Mouse (Mus musculus) ES-Bruce4 (cell line): ENCODE results near the gene Ctu2. TPM values are rescaled to one million over a fixed set of nuclear protein-coding genes. Genes with fewer than 3 reads are reported as not detected.
A peak's percentile ranks its signal among the peaks of the same experiment; 100 is the strongest.

Source experiments
- H3K27ac ChIP-seq: 2 replicates; pipeline ENCODE4 v1.5.1; 2012; ENCODE audit warnings: low read length, inconsistent platforms; ENCODE audit not compliant: insufficient read depth
- H3K27me3 ChIP-seq: 2 replicates; pipeline ENCODE4 v1.6.1; 2012; ENCODE audit warnings: mild to moderate bottlenecking, low read length, inconsistent platforms; ENCODE audit not compliant: control insufficient read depth, poor library complexity, insufficient read depth, severe bottlenecking
- H3K36me3 ChIP-seq: 2 replicates; pipeline ENCODE4 v1.6.1; 2012; ENCODE audit warnings: inconsistent platforms, mild to moderate bottlenecking, low read length, moderate library complexity; ENCODE audit not compliant: control insufficient read depth, poor library complexity, insufficient read depth, severe bottlenecking
- H3K4me1 ChIP-seq: one replicate; pipeline ENCODE4 v1.8.1; 2011; ENCODE audit warnings: low read length; ENCODE audit not compliant: control insufficient read depth, insufficient read depth
- H3K4me3 ChIP-seq: 2 replicates; pipeline ENCODE4 v1.5.1; 2011; ENCODE audit warnings: low read depth, mild to moderate bottlenecking, low read length
- H3K9ac ChIP-seq: 2 replicates; pipeline ENCODE4 v1.6.1; 2012; ENCODE audit warnings: low read depth, mild to moderate bottlenecking, inconsistent platforms; ENCODE audit not compliant: poor library complexity, severe bottlenecking
- H3K9me3 ChIP-seq: replicated peaks from 2 replicates; pipeline ENCODE4 v1.6.1; 2012; ENCODE audit warnings: mild to moderate bottlenecking, low read length, inconsistent platforms; ENCODE audit not compliant: control insufficient read depth, poor library complexity, insufficient read depth, severe bottlenecking
- CTCF ChIP-seq: IDR thresholded peaks from one replicate; pipeline ENCODE4 v1.8.1; 2011; ENCODE audit warnings: low read depth, low read length
- EP300 ChIP-seq: IDR thresholded peaks from 2 replicates; pipeline ENCODE4 v1.6.1; 2011; ENCODE audit warnings: low read depth, low read length; ENCODE audit not compliant: insufficient read depth
- POLR2A ChIP-seq: IDR thresholded peaks from one replicate; pipeline ENCODE4 v1.8.1; 2011; ENCODE audit warnings: low read length; ENCODE audit not compliant: insufficient read depth
- polyA plus RNA-seq: library from polyadenylated mRNA; stranded (reverse); fragments of >200 nt; gene quantifications from 2 replicates; pipeline ENCODE4 v1.2.4, GENCODE M21; 2011; ENCODE audit warnings: low read depth; ENCODE audit not compliant: missing spikeins, insufficient read depth, insufficient read length

The Ctu2 gene
- polyA plus RNA-seq, 1 experiment: 44.2 TPM

- no peaks in the 10 kb centered on the region for H3K4me1 ChIP-seq
- no peaks in the 10 kb centered on the region for H3K9me3 ChIP-seq
- H3K27me3 ChIP-seq: no peaks in the 10 kb centered on the region
- H3K9ac ChIP-seq: no peak overlapping the region
- H3K4me3 ChIP-seq: no peak overlapping the region
- TF ChIP-seq CTCF: no peak
- TF ChIP-seq EP300: no peak
- TF ChIP-seq POLR2A: no peak
- no peak overlapping the region for H3K27ac ChIP-seq
- 0 out of 2 replicates have a peak, but pooled peaks cover 5% of the 10 kb centered on the region for H3K36me3 ChIP-seq
Measured at GRCm38 (mm10) chr8:122457171-122457570, 18.8 kb upstream of the Ctu2 start.

DNA sequence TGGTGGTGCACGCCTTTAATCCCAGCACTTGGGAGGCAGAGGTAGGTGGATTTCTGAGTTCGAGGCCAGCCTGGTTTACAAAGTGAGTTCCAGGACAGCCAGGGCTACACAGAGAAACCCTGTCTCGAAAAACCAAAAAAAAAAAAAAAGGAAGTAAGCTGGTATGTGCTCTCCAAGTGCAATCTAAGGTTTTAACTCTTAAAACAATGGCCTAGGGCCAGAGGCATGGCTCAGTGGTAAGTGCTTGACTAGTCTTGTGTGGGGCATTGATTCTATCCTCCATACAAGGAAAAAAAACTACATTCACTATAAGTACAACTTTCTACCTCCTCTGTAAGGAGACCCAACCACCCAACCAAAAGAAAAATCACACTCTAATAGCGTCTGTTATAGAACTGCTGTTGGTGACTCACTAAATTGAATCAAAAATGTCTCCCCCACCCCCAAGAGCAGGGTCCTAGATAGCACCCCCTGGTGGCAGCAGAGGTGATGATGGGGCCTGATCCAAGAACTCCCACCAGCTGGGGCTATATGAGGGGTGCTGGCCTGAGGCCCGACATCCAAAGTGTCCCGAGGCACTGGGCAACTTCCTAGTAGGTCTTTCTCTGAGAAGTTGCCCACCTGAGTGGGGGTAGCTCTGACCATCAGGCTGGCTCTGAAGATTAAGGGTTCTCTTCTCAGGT, 16.6 kb upstream of the Ctu2 start:
- Histone ChIP-seq H3K9me3 (no peaks in the 10 kb centered on the region), H3K9ac (peak overlapping the region; percentile 68), H3K27ac (no peak overlapping the region), H3K27me3 (no peaks in the 10 kb centered on the region), H3K4me3 (peak overlapping the region; percentile 71), H3K4me1 (peaks cover 6% of the 10 kb centered on the region), H3K36me3 (0 out of 2 replicates have a peak, but pooled peaks cover 5% of the 10 kb centered on the region)
- TF ChIP-seq CTCF (peak; percentile 76), POLR2A (no peak), EP300 (no peak)

DNA sequence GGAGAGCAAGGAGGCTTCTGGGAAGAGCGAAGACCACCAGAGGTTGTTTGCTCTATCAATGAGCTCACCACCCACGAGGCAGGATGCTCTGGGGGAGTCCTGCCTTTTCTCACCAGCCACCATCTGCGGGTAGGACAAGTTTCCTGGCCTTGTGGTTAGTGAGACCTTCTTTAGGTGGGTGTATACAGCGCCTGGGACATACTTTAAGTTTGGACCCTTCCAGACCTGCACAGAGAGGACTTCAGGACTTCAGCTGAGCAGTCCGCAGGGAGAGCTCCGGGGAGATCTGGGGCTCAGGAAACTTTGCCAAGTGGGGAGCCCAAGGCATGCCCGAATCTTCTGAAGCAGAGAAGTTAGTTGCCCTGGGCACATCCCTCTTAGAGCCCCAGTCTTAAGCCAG, 16.0 kb upstream of the Ctu2 start:
- Histone ChIP-seq H3K9ac (peak overlapping the region; percentile 68), H3K27me3 (no peaks in the 10 kb centered on the region), H3K4me1 (peaks cover 6% of the 10 kb centered on the region), H3K4me3 (peak overlapping the region; percentile 71), H3K9me3 (no peaks in the 10 kb centered on the region), H3K27ac (no peak overlapping the region), H3K36me3 (0 out of 2 replicates have a peak, but pooled peaks cover 4% of the 10 kb centered on the region)
- TF ChIP-seq POLR2A (no peak), CTCF (no peak), EP300 (no peak)

- peak within 1 kb of the TSS; percentile 71 for H3K4me3 ChIP-seq
- TF ChIP-seq EP300 (no peak), POLR2A (peak; percentile 73), CTCF (no peak)
- H3K4me1 ChIP-seq: peaks cover 6% of the 10 kb centered on the region
- H3K27me3 ChIP-seq: no peaks in the 10 kb centered on the region
- 0 out of 2 replicates have a peak, but pooled peaks cover 3% of the 10 kb centered on the region for H3K36me3 ChIP-seq
- H3K9me3 ChIP-seq: no peaks in the 10 kb centered on the region
- peak within 1 kb of the TSS; percentile 68 for H3K9ac ChIP-seq
- peak within 1 kb of the TSS; percentile 31; the same call in 1 of the 2 replicates for H3K27ac ChIP-seq
Measured at GRCm38 (mm10) chr8:122460524-122461472, 15.1 kb upstream of the Ctu2 start, which contains the start of gene Snai3. Gene Snai3 (minus strand): TSS chr8:122460733.

- H3K27me3 ChIP-seq: no peaks in the 10 kb centered on the region
- H3K4me1 ChIP-seq: peaks cover 6% of the 10 kb centered on the region
- TF ChIP-seq CTCF (no peak), POLR2A (no peak), EP300 (peak; percentile 70; the same call in 1 of the 2 replicates)
- no peak overlapping the region for H3K4me3 ChIP-seq
- H3K27ac ChIP-seq: peak overlapping the region; percentile 52
- H3K36me3 ChIP-seq: no peaks in the 10 kb centered on the region
- no peaks in the 10 kb centered on the region for H3K9me3 ChIP-seq
- peak overlapping the region; percentile 68; the same call in 1 of the 2 replicates for H3K9ac ChIP-seq
Measured at GRCm38 (mm10) chr8:122461473-122462148, 14.3 kb upstream of the Ctu2 start.

GRCm38 (mm10) chr8:122462510-122462909, 13.4 kb upstream of the Ctu2 start:
- TF ChIP-seq EP300 (no peak), POLR2A (no peak), CTCF (no peak)
- no peaks in the 10 kb centered on the region for H3K36me3 ChIP-seq
- H3K9me3 ChIP-seq: no peaks in the 10 kb centered on the region
- H3K4me1 ChIP-seq: peaks cover 6% of the 10 kb centered on the region
- no peak overlapping the region for H3K4me3 ChIP-seq
- H3K9ac ChIP-seq: no peak overlapping the region
- H3K27me3 ChIP-seq: no peaks in the 10 kb centered on the region
- no peak overlapping the region for H3K27ac ChIP-seq
